Mouse (Mus musculus) hindbrain, embryonic 11.5 days (tissue): Measurements from ENCODE around the gene Phf23. TPM values are rescaled to one million over a fixed set of nuclear protein-coding genes. Genes with fewer than 3 reads are reported as not detected.
A peak's percentile ranks its signal among the peaks of the same experiment; 100 is the strongest.

Experiments
- ATAC-seq: fragments of 200-750 bp; cut with Nextera tagmentation; 2 replicates; pipeline ENCODE4 v1.8.0; 2017; ENCODE audit warnings: mild to moderate bottlenecking, moderate TSS enrichment, moderate library complexity; ENCODE audit not compliant: low FRiP score
- DNase-seq: peaks from one replicate; pipeline ENCODE4 v3.0.0-alpha.2; 2015; ENCODE audit warnings: low spot score
- H3K27ac ChIP-seq: fragments of 300-500 bp; sonication (generic); 2 replicates; pipeline ENCODE4 v1.5.1; 2014; ENCODE audit warnings: mild to moderate bottlenecking, low read depth, low read length
- H3K27me3 ChIP-seq: fragments of 300-500 bp; sonication (generic); 2 replicates; pipeline ENCODE4 v1.6.1; 2014; ENCODE audit warnings: mild to moderate bottlenecking, low read length, moderate library complexity, mixed read lengths; ENCODE audit not compliant: control insufficient read depth, insufficient read depth
- H3K36me3 ChIP-seq: fragments of 300-500 bp; sonication (generic); 2 replicates; pipeline ENCODE4 v1.6.1; 2014; ENCODE audit warnings: mild to moderate bottlenecking, low read length, moderate library complexity, mixed read lengths; ENCODE audit not compliant: control insufficient read depth, insufficient read depth
- H3K4me1 ChIP-seq: fragments of 300-500 bp; sonication (generic); replicated peaks from 2 replicates; pipeline ENCODE4 v1.6.1; 2014; ENCODE audit warnings: low read length, mixed read lengths; ENCODE audit not compliant: control insufficient read depth, insufficient read depth
- H3K4me2 ChIP-seq: fragments of 300-500 bp; sonication (generic); replicated peaks from 2 replicates; pipeline ENCODE4 v1.6.1; 2014; ENCODE audit warnings: mild to moderate bottlenecking, low read depth, low read length
- H3K4me3 ChIP-seq: fragments of 300-500 bp; sonication (generic); 2 replicates; pipeline ENCODE4 v1.5.1; 2014; ENCODE audit warnings: low read depth, low read length
- H3K9ac ChIP-seq: fragments of 300-500 bp; sonication (generic); 2 replicates; pipeline ENCODE4 v1.6.1; 2014; ENCODE audit warnings: low read depth, low read length
- H3K9me3 ChIP-seq: fragments of 300-500 bp; sonication (generic); 2 replicates; pipeline ENCODE4 v1.6.1; 2016; ENCODE audit warnings: low read length; ENCODE audit not compliant: control insufficient read depth
- WGBS: fragments of 180-500 bp; shearing (Covaris S2); extraction: QIAGEN DNeasy Blood & Tissue Kit; methylation state at CpG from one replicate; pipeline ENCODE4 v1.1.7; 2014; 5-methylcytosine and 5-hydroxymethylcytosine counted together
- polyA plus RNA-seq: library from polyadenylated mRNA; unstranded; fragments of >200 nt; fragmentation: Nextera tagmentation; extraction: Ambion mirVana; gene quantifications from 2 replicates; pipeline ENCODE4 v1.2.1, GENCODE M21; 2014

Phf23 gene
- polyA plus RNA-seq, 1 experiment from 2014 or later: 57.5 TPM

DNA sequence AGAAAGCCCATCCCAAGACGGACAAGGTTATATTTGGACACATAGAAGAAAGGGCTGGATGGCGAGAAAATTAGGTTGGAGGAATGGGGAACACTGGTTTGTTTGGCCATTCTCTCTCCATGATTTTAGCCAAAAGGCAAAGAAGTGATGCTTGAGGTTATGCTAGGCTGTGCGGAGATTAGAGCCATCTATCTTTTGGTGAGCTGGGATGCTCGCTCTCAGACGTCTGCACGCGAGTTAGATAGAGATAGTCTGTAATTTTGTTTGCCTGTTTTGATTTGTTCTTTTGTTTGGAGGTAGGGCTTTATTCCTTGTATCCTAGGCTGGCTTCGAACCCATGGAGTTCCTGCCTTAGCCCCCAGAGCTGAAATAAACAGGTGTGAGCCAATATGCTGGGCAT lies 5.6 kb downstream of the Phf23 start:
- Histone ChIP-seq H3K27ac (peak overlapping the region; percentile 95; the same call in 1 of the 2 replicates), H3K4me3 (peak overlapping the region; percentile 78), H3K9ac (peak overlapping the region; percentile 83), H3K9me3 (no peaks in the 10 kb centered on the region), H3K27me3 (no peaks in the 10 kb centered on the region), H3K36me3 (peaks cover 15% of the 10 kb centered on the region), H3K4me1 (peaks cover 8% of the 10 kb centered on the region; the same call in 1 of the 2 replicates), H3K4me2 (peak overlapping the region; percentile 77)
- ATAC-seq: no peak
- 11% methylated on average over 8 of the region's 8 CpGs for WGBS
- no peak for DNase-seq

DNA sequence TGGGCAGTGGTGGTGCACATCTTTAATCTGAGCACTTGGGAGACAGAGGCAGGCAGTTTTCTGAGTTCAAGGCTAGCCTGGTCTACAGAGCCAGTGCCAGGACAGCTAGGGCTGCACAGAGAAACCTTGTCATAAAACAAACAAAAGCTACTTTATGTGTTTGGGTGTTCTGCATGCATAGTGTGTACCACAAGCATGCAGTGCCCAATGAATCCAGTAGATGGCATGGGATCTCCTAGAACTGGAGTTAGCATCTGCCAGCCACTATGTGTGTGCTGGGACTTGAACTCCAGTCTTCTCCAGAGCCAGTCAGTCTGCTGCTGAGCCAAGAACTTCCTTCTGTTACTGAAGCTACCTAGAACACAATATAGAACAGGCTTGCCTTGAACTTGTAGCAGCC lies 6.3 kb downstream of the Phf23 start:
- H3K9me3 ChIP-seq: no peaks in the 10 kb centered on the region
- peaks cover 21% of the 10 kb centered on the region for H3K36me3 ChIP-seq
- H3K27me3 ChIP-seq: no peaks in the 10 kb centered on the region
- H3K27ac ChIP-seq: no peak overlapping the region
- peak overlapping the region; percentile 78 for H3K4me3 ChIP-seq
- peak overlapping the region; percentile 77 for H3K4me2 ChIP-seq
- DNase-seq: peak; percentile 63
- no peak for ATAC-seq
- no peak overlapping the region; the same call in 1 of the 2 replicates for H3K9ac ChIP-seq
- H3K4me1 ChIP-seq: peaks cover 8% of the 10 kb centered on the region; the same call in 1 of the 2 replicates

DNA sequence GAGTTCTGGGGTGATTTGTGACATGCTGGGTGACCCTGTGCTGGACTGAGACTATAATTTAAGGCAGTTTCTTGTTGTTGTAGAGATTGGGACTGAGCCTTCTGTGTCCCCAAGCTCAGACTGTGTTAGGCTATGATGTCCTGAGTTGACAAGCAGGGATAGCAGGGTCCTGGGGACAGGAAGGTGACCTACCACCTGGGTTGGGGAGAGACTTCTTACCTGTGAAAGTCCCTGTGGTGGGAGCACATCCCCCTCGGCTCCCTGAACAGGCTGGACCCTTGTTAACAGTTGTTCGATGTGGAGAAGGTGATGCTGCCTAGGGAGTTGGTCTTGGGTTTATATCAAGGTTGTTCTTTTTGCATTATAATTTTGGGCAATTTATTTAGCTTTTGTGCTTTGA lies 6.9 kb downstream of the Phf23 start:
- Histone ChIP-seq H3K27me3 (no peaks in the 10 kb centered on the region), H3K9me3 (no peaks in the 10 kb centered on the region), H3K36me3 (peaks cover 23% of the 10 kb centered on the region), H3K27ac (no peak overlapping the region), H3K9ac (no peak overlapping the region), H3K4me3 (peak overlapping the region; percentile 78; the same call in 1 of the 2 replicates), H3K4me2 (peak overlapping the region; percentile 77; the same call in 1 of the 2 replicates), H3K4me1 (peaks cover 8% of the 10 kb centered on the region; the same call in 1 of the 2 replicates)
- no peak for DNase-seq
- WGBS: 90% methylated on average over 2 of the region's 2 CpGs
- ATAC-seq: no peak

DNA sequence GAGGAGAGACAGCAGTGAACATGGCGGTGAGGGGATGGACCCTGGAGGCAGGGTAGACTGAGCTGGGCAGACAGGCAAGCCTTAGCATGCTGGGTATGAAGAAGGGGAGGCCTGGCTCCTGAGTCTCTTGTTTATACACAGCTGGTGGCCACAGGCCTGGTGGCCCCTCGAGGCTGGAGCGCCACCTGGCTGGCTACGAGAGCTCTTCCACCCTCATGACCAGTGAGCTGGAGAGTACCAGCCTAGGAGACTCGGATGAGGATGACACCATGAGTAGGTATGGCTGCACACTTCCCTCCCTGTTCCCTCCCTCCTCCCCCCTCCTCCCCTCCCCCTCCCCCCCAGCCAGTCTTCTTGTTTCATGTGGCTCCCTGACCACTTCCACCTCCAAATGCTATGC lies 9.9 kb downstream of the Phf23 start:
- no peaks in the 10 kb centered on the region for H3K9me3 ChIP-seq
- H3K4me3 ChIP-seq: no peak overlapping the region
- H3K27me3 ChIP-seq: no peaks in the 10 kb centered on the region
- ATAC-seq (no peak), DNase-seq (no peak)
- no peak overlapping the region for H3K9ac ChIP-seq
- no peak overlapping the region for H3K4me2 ChIP-seq
- WGBS: 69% methylated on average over 5 of the region's 5 CpGs
- H3K4me1 ChIP-seq: 0 out of 2 replicates have a peak, but pooled peaks cover 4% of the 10 kb centered on the region
- peaks cover 20% of the 10 kb centered on the region for H3K36me3 ChIP-seq
- H3K27ac ChIP-seq: no peak overlapping the region

DNA sequence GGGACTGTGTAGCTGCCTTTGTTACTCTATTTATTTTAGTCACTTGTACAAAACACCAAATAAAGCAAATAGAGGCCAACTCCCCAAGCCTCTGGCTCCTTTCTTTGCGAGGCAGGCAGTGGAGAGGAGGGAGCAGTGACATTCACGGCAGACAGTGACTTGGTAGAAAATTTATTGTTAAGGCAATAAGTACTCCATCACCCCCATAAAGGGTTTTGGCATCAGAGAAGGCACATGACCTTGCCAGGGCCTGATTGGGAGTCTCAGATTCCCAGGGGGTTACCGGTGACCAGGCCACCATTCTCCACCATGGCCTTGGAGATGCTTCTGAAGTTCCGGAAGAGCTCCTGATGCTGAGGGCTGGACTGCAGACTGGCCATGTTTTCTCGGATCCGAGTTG lies 14.5 kb downstream of the Phf23 start:
- Histone ChIP-seq H3K4me2 (no peak overlapping the region), H3K27me3 (no peaks in the 10 kb centered on the region), H3K4me3 (no peak overlapping the region), H3K9me3 (no peaks in the 10 kb centered on the region), H3K36me3 (peaks cover 30% of the 10 kb centered on the region), H3K4me1 (peaks cover 4% of the 10 kb centered on the region; the same call in 1 of the 2 replicates), H3K9ac (no peak overlapping the region), H3K27ac (no peak overlapping the region)
- WGBS: 90% methylated on average over 6 of the region's 6 CpGs
- no peak for ATAC-seq
- DNase-seq: no peak

DNA sequence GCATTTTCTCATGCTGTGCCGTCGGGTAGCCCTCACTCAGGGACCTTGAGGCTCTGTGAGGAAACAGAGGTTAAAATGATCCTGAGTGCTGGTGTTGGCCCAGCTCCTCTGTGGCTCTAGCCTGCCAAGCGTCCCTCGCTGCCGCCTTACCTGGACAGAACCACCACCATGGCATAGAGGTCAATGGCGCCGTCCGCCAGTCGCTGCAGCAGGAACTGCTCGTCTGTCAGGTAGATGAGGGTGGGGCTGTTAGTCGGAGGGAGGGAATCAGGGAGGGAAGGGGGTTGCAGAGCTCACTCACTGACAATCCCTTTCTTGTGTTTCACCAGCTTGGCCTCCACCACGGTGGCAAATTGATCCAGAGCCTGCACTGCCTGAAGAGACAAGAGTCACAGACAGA lies 15.0 kb downstream of the Phf23 start:
- H3K4me2 ChIP-seq: no peak overlapping the region
- ATAC-seq: no peak
- no peak overlapping the region for H3K27ac ChIP-seq
- peaks cover 30% of the 10 kb centered on the region for H3K36me3 ChIP-seq
- no peaks in the 10 kb centered on the region for H3K27me3 ChIP-seq
- H3K4me3 ChIP-seq: no peak overlapping the region
- no peak overlapping the region for H3K9ac ChIP-seq
- peaks cover 4% of the 10 kb centered on the region; the same call in 1 of the 2 replicates for H3K4me1 ChIP-seq
- no peak for DNase-seq
- no peaks in the 10 kb centered on the region for H3K9me3 ChIP-seq
- WGBS: 91% methylated on average over 12 of the region's 12 CpGs

DNA sequence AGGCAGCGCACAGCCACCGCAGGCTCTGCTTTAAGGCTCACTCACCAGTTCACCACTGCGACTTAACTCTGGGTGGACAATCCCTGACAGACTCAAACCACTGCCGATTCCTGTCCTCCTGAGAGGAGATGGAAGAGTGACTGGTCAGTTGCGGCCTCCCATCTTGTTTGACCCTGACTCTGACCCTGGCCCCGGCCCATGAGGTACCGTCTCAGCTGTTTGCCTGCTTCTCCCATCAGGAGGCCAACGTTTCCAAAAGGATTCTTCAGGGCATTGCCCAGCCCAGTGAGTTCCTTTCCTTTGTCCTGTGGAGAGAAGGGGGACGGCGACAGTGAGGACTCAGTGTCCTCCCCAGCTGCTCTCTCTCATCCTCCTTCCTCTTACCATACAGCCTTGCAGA lies 15.4 kb downstream of the Phf23 start:
- ATAC-seq (no peak), DNase-seq (no peak)
- H3K4me1 ChIP-seq: peaks cover 4% of the 10 kb centered on the region; the same call in 1 of the 2 replicates
- 82% methylated on average over 10 of the region's 10 CpGs for WGBS
- H3K4me3 ChIP-seq: no peak overlapping the region
- no peak overlapping the region for H3K4me2 ChIP-seq
- H3K27me3 ChIP-seq: no peaks in the 10 kb centered on the region
- H3K9me3 ChIP-seq: no peaks in the 10 kb centered on the region
- H3K36me3 ChIP-seq: peaks cover 28% of the 10 kb centered on the region
- no peak overlapping the region for H3K9ac ChIP-seq
- no peak overlapping the region for H3K27ac ChIP-seq

DNA sequence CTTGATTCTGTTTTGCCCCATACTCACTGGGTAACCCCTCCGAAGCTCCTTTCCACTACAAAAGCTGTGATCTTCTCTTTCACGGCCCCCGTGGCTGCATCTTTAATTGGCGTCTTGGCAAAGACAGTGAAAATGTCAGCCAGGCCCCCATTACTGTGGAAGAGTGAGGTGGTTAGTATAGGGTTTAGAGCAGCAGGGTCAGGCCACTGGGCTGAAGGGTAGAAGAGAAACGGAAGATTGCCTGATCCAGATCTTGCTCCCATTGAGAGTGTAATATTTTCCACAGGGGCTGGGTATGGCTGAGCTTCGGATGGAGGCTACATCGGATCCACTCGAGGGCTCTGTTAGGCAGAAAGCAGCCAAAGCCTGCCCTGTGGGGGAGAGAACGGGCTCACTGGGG lies 17.4 kb downstream of the Phf23 start:
- Histone ChIP-seq H3K36me3 (peaks cover 18% of the 10 kb centered on the region), H3K4me1 (peaks cover 11% of the 10 kb centered on the region), H3K27me3 (no peaks in the 10 kb centered on the region), H3K9ac (no peak overlapping the region), H3K9me3 (no peaks in the 10 kb centered on the region), H3K27ac (no peak overlapping the region), H3K4me3 (no peak overlapping the region), H3K4me2 (no peak overlapping the region)
- no peak for ATAC-seq
- no peak for DNase-seq
- WGBS: 94% methylated on average over 9 of the region's 9 CpGs

DNA sequence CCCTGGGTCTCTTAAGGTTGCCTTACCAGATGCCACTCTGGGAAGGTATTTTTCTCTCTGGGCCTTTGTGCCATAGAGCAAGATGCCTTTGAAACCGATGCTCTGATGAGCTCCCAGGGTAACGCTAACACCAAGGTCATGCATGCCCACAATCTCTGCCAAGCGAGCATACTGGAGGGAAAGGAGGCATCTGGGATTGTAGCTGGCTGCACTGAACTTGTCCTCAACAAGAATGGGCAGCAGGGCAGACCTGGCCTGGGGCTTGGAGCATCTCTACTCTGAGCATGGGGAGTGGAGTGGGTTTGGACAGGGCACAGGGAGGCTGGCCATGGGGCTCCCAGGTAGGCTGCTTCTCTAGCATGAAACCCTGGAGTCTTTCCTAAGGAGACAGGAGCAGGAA lies 17.8 kb downstream of the Phf23 start:
- no peak for ATAC-seq
- H3K9me3 ChIP-seq: no peaks in the 10 kb centered on the region
- H3K27ac ChIP-seq: no peak overlapping the region
- 86% methylated on average over 3 of the region's 3 CpGs for WGBS
- no peak overlapping the region for H3K4me3 ChIP-seq
- no peak for DNase-seq
- peaks cover 11% of the 10 kb centered on the region for H3K4me1 ChIP-seq
- H3K9ac ChIP-seq: no peak overlapping the region
- H3K27me3 ChIP-seq: no peaks in the 10 kb centered on the region
- H3K4me2 ChIP-seq: no peak overlapping the region
- H3K36me3 ChIP-seq: peaks cover 18% of the 10 kb centered on the region
